Mouse (Mus musculus) gastrocnemius, postnatal 4 days (tissue): Measurements from ENCODE around the gene Wnt5b. TPM values are rescaled to one million over a fixed set of nuclear protein-coding genes. Genes with fewer than 3 reads are reported as not detected.

Experiments
- DNase-seq, 2 experiments: peaks; one replicate each; pipeline ENCODE4 v3.0.0; 2021 to 2022; ENCODE audit warnings: low spot score in 2 of 2, mixed read lengths in 2 of 2
- total RNA-seq, 2 experiments: library from RNA; stranded (reverse); gene quantifications; 2 replicates each; pipeline ENCODE4 v1.2.3; 2021

Gene Wnt5b
- total RNA-seq, 2 experiments from 2014 or later, result 4.4 to 4.9 TPM

DNA sequence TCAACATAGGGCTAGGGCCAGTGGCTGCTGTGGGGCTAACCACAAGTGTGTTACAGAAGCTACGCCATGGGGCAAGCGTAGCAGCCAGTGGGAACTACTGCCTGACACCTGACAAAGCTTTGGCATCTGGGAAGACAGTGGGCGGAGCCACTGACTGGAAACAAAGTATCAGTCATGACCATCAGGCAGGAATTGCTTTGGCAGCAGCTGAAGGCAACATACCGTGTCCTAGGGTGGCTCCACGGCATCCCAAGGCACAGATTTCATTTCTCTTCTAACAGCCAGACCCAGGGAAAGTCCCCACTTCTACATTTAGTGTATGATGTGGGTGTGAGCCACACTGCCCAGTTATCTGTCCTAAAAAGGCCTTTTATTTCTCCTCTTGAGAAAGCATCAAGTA lies 17.6 kb downstream of the Wnt5b start:
- DNase-seq, result no peak

- DNase-seq, result no peak
Observed at GRCm38 (mm10) chr6:119521931-119522391, 22.2 kb downstream of the Wnt5b start.

- DNase-seq, result no peak
Observed at GRCm38 (mm10) chr6:119521482-119521900, 22.7 kb downstream of the Wnt5b start.

DNA sequence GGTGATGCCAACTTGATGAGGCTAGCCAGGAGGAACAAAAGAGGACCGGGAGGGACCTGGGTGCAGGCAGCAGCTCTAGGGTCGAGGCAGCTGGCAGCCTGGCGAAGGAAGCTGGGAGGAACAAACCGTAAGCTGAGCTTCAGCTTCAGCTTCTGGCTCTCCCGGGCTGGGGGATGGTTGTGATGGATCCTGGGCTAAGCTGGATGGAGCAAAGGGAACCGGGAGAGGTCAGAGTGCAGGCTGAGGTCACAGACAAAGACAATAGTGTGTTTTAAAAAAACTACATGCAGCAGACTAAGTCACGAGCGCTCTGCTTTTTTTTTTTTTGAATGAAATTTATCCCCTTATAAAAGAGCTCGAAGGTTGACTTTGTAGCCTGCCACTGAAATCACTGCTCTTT lies 23.4 kb downstream of the Wnt5b start:
- no peak for DNase-seq

DNA sequence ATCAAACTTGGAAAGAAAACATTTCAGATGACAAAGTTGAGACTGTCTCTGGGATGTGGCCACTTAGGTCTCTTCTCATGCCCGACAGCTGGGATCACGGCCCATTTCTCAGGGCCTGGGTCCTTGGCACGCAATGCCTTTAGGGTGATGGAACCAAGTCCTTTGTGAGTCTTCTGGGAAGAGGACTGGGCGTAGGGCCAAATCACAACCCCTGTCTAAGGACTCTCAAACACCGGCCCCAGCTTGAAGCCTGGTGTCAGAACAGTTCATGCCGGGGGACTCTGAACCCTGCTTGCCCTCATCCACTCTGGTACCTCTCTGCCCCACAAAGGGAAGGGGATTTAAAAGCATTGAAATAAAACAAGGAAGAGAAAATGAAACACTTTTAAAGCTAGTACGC lies 30.1 kb downstream of the Wnt5b start:
- no peak for DNase-seq

- no peak for DNase-seq
Observed at GRCm38 (mm10) chr6:119513452-119513851, 30.7 kb downstream of the Wnt5b start.

DNA sequence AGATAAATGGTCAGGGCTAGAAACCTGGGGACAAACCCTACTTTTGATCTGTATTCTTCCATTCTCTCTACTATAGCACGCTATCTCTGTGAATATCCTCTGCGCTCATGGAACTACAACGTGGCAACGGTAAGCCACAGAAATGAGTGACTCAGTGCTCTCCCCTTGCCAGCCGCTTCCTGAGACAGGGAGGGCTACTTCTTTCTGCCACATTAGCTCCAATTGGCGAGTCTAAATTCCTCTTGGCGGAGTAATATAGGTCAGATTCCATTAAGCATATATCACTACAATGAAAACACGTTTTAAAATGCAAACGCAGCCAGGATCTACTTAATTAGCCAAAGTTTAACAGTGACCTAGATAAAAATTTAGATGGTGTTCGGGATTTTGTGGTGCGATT lies 31.4 kb downstream of the Wnt5b start:
- no peak for DNase-seq

GRCm38 (mm10) chr6:119509437-119510037 lies 34.6 kb downstream of the Wnt5b start:
- no peak for DNase-seq

DNA sequence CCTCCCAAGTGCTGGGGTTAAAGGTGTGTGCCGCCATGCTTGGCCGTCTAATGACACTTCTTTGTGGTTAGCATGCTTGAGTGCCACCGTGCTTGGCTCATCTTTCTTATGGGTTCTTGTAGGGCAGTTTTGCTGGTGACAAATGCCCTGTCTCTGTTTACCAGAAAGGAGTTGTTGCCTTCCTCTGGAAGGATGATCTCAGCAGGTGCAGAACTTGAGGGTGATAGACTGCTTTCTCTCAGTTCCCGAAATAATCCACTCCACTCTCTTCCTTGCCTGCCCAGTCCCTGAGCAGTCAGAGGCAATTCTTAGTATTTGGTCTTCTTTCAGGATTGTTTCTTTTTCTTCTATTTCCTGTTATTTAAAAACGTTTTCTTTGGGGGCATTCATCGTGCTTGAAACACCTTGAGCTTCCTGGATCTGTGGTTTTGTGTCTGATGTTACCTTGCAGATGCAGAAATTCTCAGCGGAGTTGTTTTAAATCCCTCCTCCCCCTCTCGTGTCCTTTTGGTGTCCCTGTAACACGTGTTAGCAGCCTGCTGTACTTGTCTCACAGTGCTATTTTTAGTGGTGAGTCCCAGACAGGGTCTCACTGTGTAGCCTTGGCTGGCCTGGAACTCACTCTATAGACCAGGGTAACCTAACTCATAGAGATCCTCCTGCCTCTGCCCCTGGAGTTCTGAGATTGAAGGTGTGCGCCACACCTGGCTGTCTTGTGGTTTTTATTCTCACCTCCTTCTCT lies 35.3 kb downstream of the Wnt5b start:
- no peak for DNase-seq

DNA sequence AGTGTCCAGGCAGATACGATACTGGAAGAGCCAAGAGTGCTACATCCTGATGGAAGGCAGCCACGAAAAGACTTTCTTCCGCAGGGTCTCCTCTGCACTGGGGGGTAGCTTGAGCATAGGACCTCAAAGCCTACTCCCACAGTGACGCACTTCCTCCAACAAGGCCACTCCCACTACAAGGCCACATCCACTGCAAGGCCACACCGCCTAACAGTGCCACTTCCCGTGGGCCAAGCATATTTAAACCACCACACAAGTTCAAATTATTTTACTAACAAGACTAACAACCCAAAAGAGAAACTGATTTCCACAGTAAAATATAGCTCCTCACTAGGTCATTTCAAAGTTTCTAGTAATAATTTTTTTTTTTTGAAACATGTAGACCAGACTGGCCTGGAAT lies 35.9 kb downstream of the Wnt5b start:
- no peak for DNase-seq

DNA sequence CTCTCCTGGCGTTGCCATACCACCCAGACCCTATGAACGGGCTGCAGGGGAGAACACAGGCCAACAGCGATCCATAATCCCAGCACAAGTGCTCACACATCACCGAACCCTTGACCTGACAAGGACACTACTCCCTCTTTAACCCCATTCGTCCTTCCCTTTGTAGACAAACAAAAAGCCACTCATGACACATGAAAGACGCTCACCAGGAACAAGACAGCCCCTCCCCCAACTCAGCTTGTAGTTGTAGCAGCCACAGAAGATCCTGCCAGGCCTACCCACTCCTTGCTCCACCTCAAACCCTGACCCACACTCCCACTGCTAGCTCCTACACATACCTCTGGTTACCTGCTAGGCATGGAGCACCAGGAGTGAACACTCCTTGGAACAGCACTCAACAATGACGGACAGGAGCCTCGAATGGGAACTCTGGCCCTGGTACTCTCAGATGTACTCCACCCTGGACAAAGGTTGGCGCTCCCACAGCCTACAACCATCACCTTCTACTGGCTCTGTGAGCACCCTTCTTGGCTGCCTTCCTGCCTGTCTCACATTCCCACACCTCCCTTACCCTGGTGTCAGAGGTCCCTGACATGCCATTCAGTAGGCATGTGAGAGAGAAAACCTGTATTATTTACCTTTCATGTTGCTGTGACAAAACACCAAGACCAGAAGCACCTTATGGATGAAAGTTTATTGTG lies 38.5 kb downstream of the Wnt5b start:
- no peak for DNase-seq

- DNase-seq, result no peak
Observed at GRCm38 (mm10) chr6:119504756-119505155, 39.4 kb downstream of the Wnt5b start.

DNA sequence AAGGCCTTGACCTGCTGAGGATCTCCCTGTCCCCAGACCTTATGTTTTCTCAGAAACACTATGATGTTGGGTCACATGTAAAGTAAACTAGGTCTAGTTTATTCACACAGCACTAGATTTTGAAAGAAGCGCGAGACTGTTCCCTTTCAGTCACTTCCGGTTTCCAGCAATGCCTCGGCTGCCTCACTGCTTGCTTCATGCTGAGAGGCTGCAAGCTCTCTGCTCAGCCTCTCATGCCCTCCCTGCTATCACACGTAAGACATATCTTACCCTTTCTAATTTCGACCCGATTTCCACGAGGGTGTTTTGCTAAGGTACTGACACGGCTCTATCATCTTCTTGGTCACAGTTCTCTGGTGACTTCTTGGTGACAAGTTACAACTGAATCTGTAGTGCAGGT lies 42.1 kb downstream of the Wnt5b start:
- no peak for DNase-seq

DNA sequence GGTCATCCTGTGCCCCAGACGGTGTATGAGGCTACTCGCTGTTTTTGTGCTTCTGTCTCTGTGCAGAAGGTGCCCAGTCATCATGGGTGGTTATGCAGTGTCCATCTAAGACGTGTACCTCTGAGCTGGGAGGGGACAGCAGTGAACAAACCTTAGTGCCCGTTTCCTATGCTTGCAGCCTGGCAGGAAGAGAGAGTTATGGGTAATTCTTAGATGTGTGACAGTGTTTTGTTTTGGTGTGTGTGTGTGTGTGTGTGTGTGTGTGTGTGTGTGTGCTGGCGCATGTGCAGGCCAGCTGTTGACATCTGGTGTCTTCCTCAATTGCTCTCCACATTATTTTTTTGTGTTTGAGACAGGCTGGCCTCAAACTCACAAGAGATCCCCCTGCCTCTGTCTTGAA lies 44.1 kb downstream of the Wnt5b start:
- no peak for DNase-seq

GRCm38 (mm10) chr6:119499271-119499670 lies 44.9 kb downstream of the Wnt5b start:
- DNase-seq, result no peak

- no peak for DNase-seq
Observed at GRCm38 (mm10) chr6:119492630-119493014, 51.5 kb downstream of the Wnt5b start.

DNA sequence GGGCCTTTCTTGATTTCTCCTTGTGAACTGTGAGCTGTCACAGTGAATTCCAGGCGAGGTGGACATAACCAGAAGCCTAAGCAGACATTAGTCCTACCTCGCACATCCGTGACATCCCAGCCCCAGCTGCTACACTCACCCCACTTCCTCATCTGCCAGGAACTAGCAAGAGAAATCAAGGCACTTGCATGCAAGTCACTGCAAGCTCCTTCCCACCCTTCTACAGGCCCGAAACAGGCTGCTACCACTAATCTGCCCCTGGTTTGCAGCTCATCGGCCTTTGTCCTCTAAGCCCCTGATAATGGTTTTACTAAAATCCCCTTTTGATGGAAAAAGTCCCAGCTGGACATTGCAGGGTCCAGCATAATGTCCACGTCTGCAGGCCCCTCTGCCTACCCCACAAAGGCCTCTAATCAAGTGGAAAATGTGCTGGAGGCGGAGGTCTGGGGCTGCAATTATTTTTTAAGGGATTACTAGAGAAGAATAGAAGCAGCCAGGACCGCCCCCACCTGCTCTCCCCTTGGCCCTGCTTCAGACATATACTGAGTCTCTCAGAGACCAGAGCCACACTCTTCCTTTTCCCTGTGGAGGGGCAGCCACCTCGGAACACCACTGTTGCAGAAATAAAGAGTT lies 52.0 kb downstream of the Wnt5b start:
- DNase-seq, result no peak

GRCm38 (mm10) chr6:119491006-119491405 lies 53.1 kb downstream of the Wnt5b start:
- no peak for DNase-seq

DNA sequence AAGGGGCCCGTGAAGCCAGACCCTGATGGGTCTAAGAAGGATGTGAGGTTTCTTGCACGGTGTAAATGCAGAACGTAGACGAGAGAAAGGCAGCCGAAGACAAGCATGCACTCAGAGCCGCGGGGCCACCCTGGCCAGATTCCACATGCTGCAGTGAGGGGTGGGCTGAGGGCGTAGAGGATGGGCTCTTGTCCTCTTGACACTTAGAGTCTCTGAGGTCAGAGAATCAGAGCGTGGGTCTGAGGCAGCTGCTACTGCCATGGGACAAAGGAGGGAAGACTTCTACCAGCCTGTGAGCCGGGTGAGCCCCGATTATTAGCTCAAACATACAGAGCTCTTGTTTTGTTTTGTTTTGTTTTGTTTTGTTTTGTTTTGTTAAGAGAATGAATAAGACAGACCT lies 53.6 kb downstream of the Wnt5b start:
- DNase-seq, result no peak

GRCm38 (mm10) chr6:119489765-119490164 lies 54.4 kb downstream of the Wnt5b start:
- peak in 1 of 2 experiments; percentile 31 for DNase-seq

GRCm38 (mm10) chr6:119487619-119488018 lies 56.5 kb downstream of the Wnt5b start:
- DNase-seq, result no peak

DNA sequence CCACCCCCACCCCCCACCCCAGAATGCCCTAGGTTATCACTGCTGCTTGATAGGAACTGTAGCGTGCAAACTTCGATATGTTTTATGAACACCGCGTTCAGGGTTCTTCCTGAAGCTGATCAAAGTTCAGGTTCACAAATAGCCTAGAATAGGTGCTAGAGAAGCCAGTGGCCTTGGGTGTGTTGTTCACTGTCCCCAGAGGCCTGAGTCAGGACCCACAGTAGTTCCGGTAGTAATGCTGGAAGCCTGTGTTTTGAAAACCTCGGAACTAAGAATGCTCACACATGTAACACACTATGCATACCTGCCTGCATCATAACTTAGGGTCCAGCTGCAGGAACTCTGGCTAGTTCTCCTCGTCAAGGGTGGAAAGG lies 57.1 kb downstream of the Wnt5b start:
- no peak for DNase-seq
